Mouse (Mus musculus): ENCODE data around the gene Dpp8.

DNA sequence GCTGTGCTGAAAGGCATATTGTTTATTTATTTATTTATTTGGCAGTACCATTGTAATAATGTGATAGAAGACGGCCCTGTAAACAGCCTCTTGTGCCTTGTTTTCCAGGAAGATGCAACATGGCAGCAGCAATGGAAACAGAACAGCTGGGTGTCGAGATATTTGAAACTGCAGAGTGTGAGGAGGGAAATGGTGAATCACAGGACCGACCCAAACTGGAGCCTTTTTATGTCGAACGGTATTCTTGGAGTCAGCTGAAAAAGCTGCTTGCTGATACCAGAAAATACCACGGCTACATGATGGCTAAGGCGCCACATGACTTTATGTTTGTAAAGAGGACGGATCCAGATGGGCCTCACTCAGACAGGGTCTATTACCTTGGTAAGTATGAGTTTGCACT lies 4.6 kb downstream of the Dpp8 start:
- TF ChIP-seq CEBPB (IDR thresholded peaks at IDR 0.05; ENCODE audit: insufficient read depth, poor library complexity, severe bottlenecking) (no peak), REST (IDR thresholded peaks at IDR 0.05; ENCODE audit: insufficient read depth, insufficient read length) (no peak), POLR2A (IDR thresholded peaks at IDR 0.05; ENCODE audit: insufficient read length, low read depth) (no peak), MAX (IDR thresholded peaks at IDR 0.05; ENCODE audit: low read depth) (no peak), TCF12 (IDR thresholded peaks at IDR 0.05; ENCODE audit: insufficient read depth, poor library complexity, severe bottlenecking) (no peak), MYOG (IDR thresholded peaks at IDR 0.05; ENCODE audit: control insufficient read depth in 1 of 3, insufficient read depth in 1 of 3, insufficient read length in 2 of 3, low read depth in 2 of 3) (no peak), TCF3 (IDR thresholded peaks at IDR 0.05; ENCODE audit: insufficient read length, low read depth) (no peak), POLR2AphosphoS2 (IDR thresholded peaks at IDR 0.05; ENCODE audit: insufficient read length, low read depth) (no peak), E2F4 (IDR thresholded peaks at IDR 0.05; ENCODE audit: insufficient read depth) (no peak), MYOD1 (IDR thresholded peaks at IDR 0.05; ENCODE audit: control insufficient read depth in 1 of 3, insufficient read length in 2 of 3, low read depth in 2 of 3) (no peak), USF1 (IDR thresholded peaks at IDR 0.05; ENCODE audit: low read depth) (no peak)
